Mouse (Mus musculus): ENCODE data around the gene Heatr1. TPM values are rescaled to one million over a fixed set of nuclear protein-coding genes. Genes with fewer than 3 reads are reported as not detected.

Gene Heatr1
- polyA plus RNA-seq, 1 experiment from 2014 or later, result 15.1 TPM

GRCm38 (mm10) chr13:12372755-12373154 is 22.1 kb upstream of the Heatr1 start:
- no peak; the same call in 1 of the 2 replicates for ATAC-seq (replicated peaks; ENCODE audit: insufficient number of reproducible peaks, low FRiP score, low TSS enrichment)
- H3K9ac ChIP-seq (ENCODE audit: low read depth, low read length), result no peak overlapping the region
- no peaks in the 10 kb centered on the region for H3K36me3 ChIP-seq (ENCODE audit: control insufficient read depth, insufficient read depth, low read length)
- H3K4me2 ChIP-seq, result no peak overlapping the region
- H3K4me1 ChIP-seq (ENCODE audit: control insufficient read depth, insufficient read depth, low read length), result peaks cover 16% of the 10 kb centered on the region; the same call in 1 of the 2 replicates
- no peak overlapping the region for H3K27ac ChIP-seq (ENCODE audit: low read depth, low read length)
- no peaks in the 10 kb centered on the region for H3K27me3 ChIP-seq (ENCODE audit: control insufficient read depth, insufficient read depth, low read length)
- no peak overlapping the region for H3K4me3 ChIP-seq (ENCODE audit: low read depth, low read length)
- no peaks in the 10 kb centered on the region for H3K9me3 ChIP-seq (replicated peaks; ENCODE audit: control insufficient read depth, low read length)
- WGBS (ENCODE audit: insufficient replicate concordance), result 11% methylated on average over 3 of the region's 3 CpGs

- no peaks in the 10 kb centered on the region for H3K9me3 ChIP-seq (replicated peaks; ENCODE audit: control insufficient read depth, low read length)
- H3K36me3 ChIP-seq (ENCODE audit: control insufficient read depth, insufficient read depth, low read length), result no peaks in the 10 kb centered on the region
- no peaks in the 10 kb centered on the region for H3K27me3 ChIP-seq (ENCODE audit: control insufficient read depth, insufficient read depth, low read length)
- no peak overlapping the region for H3K4me3 ChIP-seq (ENCODE audit: low read depth, low read length)
- no peak overlapping the region for H3K9ac ChIP-seq (ENCODE audit: low read depth, low read length)
- no peak overlapping the region for H3K27ac ChIP-seq (ENCODE audit: low read depth, low read length)
- H3K4me1 ChIP-seq (ENCODE audit: control insufficient read depth, insufficient read depth, low read length), result peaks cover 5% of the 10 kb centered on the region; the same call in 1 of the 2 replicates
- no peak for ATAC-seq (replicated peaks; ENCODE audit: insufficient number of reproducible peaks, low FRiP score, low TSS enrichment)
- H3K4me2 ChIP-seq, result no peak overlapping the region
- WGBS (ENCODE audit: insufficient replicate concordance), result 58% methylated on average over 1 of the region's 1 CpGs
These were observed 18.0 kb upstream of the Heatr1 start for GRCm38 (mm10) chr13:12376778-12377177.

- no peak overlapping the region for H3K9ac ChIP-seq (ENCODE audit: low read depth, low read length)
- H3K4me2 ChIP-seq, result no peak overlapping the region
- no peaks in the 10 kb centered on the region for H3K9me3 ChIP-seq (replicated peaks; ENCODE audit: control insufficient read depth, low read length)
- no peak for ATAC-seq (replicated peaks; ENCODE audit: insufficient number of reproducible peaks, low FRiP score, low TSS enrichment)
- H3K4me1 ChIP-seq (ENCODE audit: control insufficient read depth, insufficient read depth, low read length), result 0 out of 2 replicates have a peak, but pooled peaks cover 3% of the 10 kb centered on the region
- no peaks in the 10 kb centered on the region for H3K36me3 ChIP-seq (ENCODE audit: control insufficient read depth, insufficient read depth, low read length)
- H3K27me3 ChIP-seq (ENCODE audit: control insufficient read depth, insufficient read depth, low read length), result no peaks in the 10 kb centered on the region
- peak overlapping the region; percentile 50 for H3K27ac ChIP-seq (ENCODE audit: low read depth, low read length)
- no peak overlapping the region for H3K4me3 ChIP-seq (ENCODE audit: low read depth, low read length)
These were observed 10.0 kb upstream of the Heatr1 start for GRCm38 (mm10) chr13:12384796-12385195.

- Histone ChIP-seq H3K4me2 (no peak overlapping the region), H3K9ac (ENCODE audit: low read depth, low read length) (no peak overlapping the region), H3K27me3 (ENCODE audit: control insufficient read depth, insufficient read depth, low read length) (no peaks in the 10 kb centered on the region), H3K27ac (ENCODE audit: low read depth, low read length) (no peak overlapping the region), H3K4me1 (ENCODE audit: control insufficient read depth, insufficient read depth, low read length) (0 out of 2 replicates have a peak, but pooled peaks cover 3% of the 10 kb centered on the region), H3K9me3 (replicated peaks; ENCODE audit: control insufficient read depth, low read length) (no peaks in the 10 kb centered on the region), H3K4me3 (ENCODE audit: low read depth, low read length) (no peak overlapping the region), H3K36me3 (ENCODE audit: control insufficient read depth, insufficient read depth, low read length) (no peaks in the 10 kb centered on the region)
- ATAC-seq (replicated peaks; ENCODE audit: insufficient number of reproducible peaks, low FRiP score, low TSS enrichment), result no peak
These were observed 8.5 kb upstream of the Heatr1 start for GRCm38 (mm10) chr13:12386286-12386685.

GRCm38 (mm10) chr13:12395571-12395970 is 744 bp downstream of the Heatr1 start:
- H3K36me3 ChIP-seq (ENCODE audit: control insufficient read depth, insufficient read depth, low read length), result peaks cover 9% of the 10 kb centered on the region; the same call in 1 of the 2 replicates
- H3K9ac ChIP-seq (ENCODE audit: low read depth, low read length), result peak overlapping the region; percentile 75
- no peaks in the 10 kb centered on the region for H3K9me3 ChIP-seq (replicated peaks; ENCODE audit: control insufficient read depth, low read length)
- WGBS (ENCODE audit: insufficient replicate concordance), result under 1% methylated on average over 23 of the region's 23 CpGs
- H3K27ac ChIP-seq (ENCODE audit: low read depth, low read length), result no peak overlapping the region
- peaks cover 6% of the 10 kb centered on the region; the same call in 1 of the 2 replicates for H3K4me1 ChIP-seq (ENCODE audit: control insufficient read depth, insufficient read depth, low read length)
- peak; percentile 22 for ATAC-seq (replicated peaks; ENCODE audit: insufficient number of reproducible peaks, low FRiP score, low TSS enrichment)
- peak overlapping the region; percentile 83 for H3K4me3 ChIP-seq (ENCODE audit: low read depth, low read length)
- H3K4me2 ChIP-seq, result peak overlapping the region; percentile 84
- H3K27me3 ChIP-seq (ENCODE audit: control insufficient read depth, insufficient read depth, low read length), result no peaks in the 10 kb centered on the region

- Histone ChIP-seq H3K4me2 (no peak overlapping the region), H3K27me3 (ENCODE audit: control insufficient read depth, insufficient read depth, low read length) (no peaks in the 10 kb centered on the region), H3K27ac (ENCODE audit: low read depth, low read length) (no peak overlapping the region), H3K4me3 (ENCODE audit: low read depth, low read length) (no peak overlapping the region), H3K4me1 (ENCODE audit: control insufficient read depth, insufficient read depth, low read length) (no peaks in the 10 kb centered on the region), H3K9ac (ENCODE audit: low read depth, low read length) (no peak overlapping the region), H3K36me3 (ENCODE audit: control insufficient read depth, insufficient read depth, low read length) (peaks cover 6% of the 10 kb centered on the region; the same call in 1 of the 2 replicates), H3K9me3 (replicated peaks; ENCODE audit: control insufficient read depth, low read length) (no peaks in the 10 kb centered on the region)
- ATAC-seq (replicated peaks; ENCODE audit: insufficient number of reproducible peaks, low FRiP score, low TSS enrichment), result no peak
- 91% methylated on average over 9 of the region's 9 CpGs for WGBS (ENCODE audit: insufficient replicate concordance)
These were observed 13.7 kb downstream of the Heatr1 start for GRCm38 (mm10) chr13:12408343-12409066.

- H3K27me3 ChIP-seq (ENCODE audit: control insufficient read depth, insufficient read depth, low read length), result no peaks in the 10 kb centered on the region
- H3K9me3 ChIP-seq (replicated peaks; ENCODE audit: control insufficient read depth, low read length), result no peaks in the 10 kb centered on the region
- H3K4me1 ChIP-seq (ENCODE audit: control insufficient read depth, insufficient read depth, low read length), result no peaks in the 10 kb centered on the region
- ATAC-seq (replicated peaks; ENCODE audit: insufficient number of reproducible peaks, low FRiP score, low TSS enrichment), result no peak
- H3K4me3 ChIP-seq (ENCODE audit: low read depth, low read length), result no peak overlapping the region
- 76% methylated on average over 8 of the region's 8 CpGs for WGBS (ENCODE audit: insufficient replicate concordance)
- no peak overlapping the region for H3K9ac ChIP-seq (ENCODE audit: low read depth, low read length)
- H3K4me2 ChIP-seq, result no peak overlapping the region
- peaks cover 10% of the 10 kb centered on the region for H3K36me3 ChIP-seq (ENCODE audit: control insufficient read depth, insufficient read depth, low read length)
- H3K27ac ChIP-seq (ENCODE audit: low read depth, low read length), result no peak overlapping the region
These were observed 17.2 kb downstream of the Heatr1 start for GRCm38 (mm10) chr13:12412016-12412415.

- H3K9ac ChIP-seq (ENCODE audit: low read depth, low read length), result no peak overlapping the region
- WGBS (ENCODE audit: insufficient replicate concordance), result 92% methylated on average over 9 of the region's 9 CpGs
- no peak overlapping the region for H3K4me3 ChIP-seq (ENCODE audit: low read depth, low read length)
- no peak overlapping the region for H3K27ac ChIP-seq (ENCODE audit: low read depth, low read length)
- H3K4me1 ChIP-seq (ENCODE audit: control insufficient read depth, insufficient read depth, low read length), result no peaks in the 10 kb centered on the region
- H3K4me2 ChIP-seq, result no peak overlapping the region
- H3K36me3 ChIP-seq (ENCODE audit: control insufficient read depth, insufficient read depth, low read length), result peaks cover 30% of the 10 kb centered on the region
- H3K27me3 ChIP-seq (ENCODE audit: control insufficient read depth, insufficient read depth, low read length), result no peaks in the 10 kb centered on the region
- ATAC-seq (replicated peaks; ENCODE audit: insufficient number of reproducible peaks, low FRiP score, low TSS enrichment), result no peak
- no peaks in the 10 kb centered on the region for H3K9me3 ChIP-seq (replicated peaks; ENCODE audit: control insufficient read depth, low read length)
These were observed 25.8 kb downstream of the Heatr1 start for GRCm38 (mm10) chr13:12420596-12420995.

GRCm38 (mm10) chr13:12428556-12428955 is 33.7 kb downstream of the Heatr1 start:
- H3K9me3 ChIP-seq (replicated peaks; ENCODE audit: control insufficient read depth, low read length), result no peaks in the 10 kb centered on the region
- H3K4me3 ChIP-seq (ENCODE audit: low read depth, low read length), result no peak overlapping the region
- 88% methylated on average over 13 of the region's 13 CpGs for WGBS (ENCODE audit: insufficient replicate concordance)
- H3K9ac ChIP-seq (ENCODE audit: low read depth, low read length), result no peak overlapping the region
- no peaks in the 10 kb centered on the region for H3K27me3 ChIP-seq (ENCODE audit: control insufficient read depth, insufficient read depth, low read length)
- H3K36me3 ChIP-seq (ENCODE audit: control insufficient read depth, insufficient read depth, low read length), result peaks cover 43% of the 10 kb centered on the region
- H3K27ac ChIP-seq (ENCODE audit: low read depth, low read length), result no peak overlapping the region
- ATAC-seq (replicated peaks; ENCODE audit: insufficient number of reproducible peaks, low FRiP score, low TSS enrichment), result no peak
- H3K4me1 ChIP-seq (ENCODE audit: control insufficient read depth, insufficient read depth, low read length), result no peaks in the 10 kb centered on the region
- no peak overlapping the region for H3K4me2 ChIP-seq
